ENCODE assay signal across 8 mouse cellular contexts in the genomic region with DNA sequence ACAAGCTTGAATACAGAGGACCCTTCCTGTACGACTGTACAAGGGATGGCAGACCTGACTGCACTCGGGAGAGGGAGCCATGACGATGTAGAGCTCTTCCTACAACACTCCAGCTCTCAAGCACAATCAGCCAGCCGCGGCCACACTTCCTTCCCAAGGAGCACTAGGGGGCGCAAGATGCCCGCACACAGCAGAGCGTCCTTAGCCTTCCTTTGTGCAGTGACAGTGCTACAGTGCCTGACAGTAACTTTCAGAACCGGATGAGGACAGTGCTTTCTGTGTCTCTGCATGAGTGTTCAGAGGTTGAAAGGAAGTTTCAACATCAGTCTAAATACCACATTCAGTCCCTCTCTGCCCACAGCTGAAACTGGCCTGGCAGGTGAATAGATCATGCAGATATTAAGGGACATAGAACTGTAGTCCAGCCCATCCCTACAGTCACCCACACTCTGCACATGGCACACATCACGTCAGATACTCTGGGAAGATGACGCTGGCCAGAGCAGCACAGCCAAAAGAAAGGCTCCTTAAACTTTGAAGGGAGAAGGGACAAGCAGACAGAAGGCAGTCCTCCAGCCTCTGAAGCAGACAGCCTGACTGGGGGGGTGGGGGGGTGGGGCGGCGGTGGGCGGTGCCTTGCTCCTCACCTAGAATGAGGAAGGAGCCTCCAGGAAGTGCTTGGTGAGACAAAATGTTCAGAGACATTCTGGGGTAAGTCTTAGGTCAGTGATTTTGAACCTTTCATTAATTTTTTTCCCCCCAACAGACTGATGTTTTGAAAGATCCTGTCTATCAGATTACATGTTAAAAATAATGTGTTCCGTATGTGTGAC. TPM values are rescaled to one million over a fixed set of nuclear protein-coding genes. Genes with fewer than 3 reads are reported as not detected.
DNase-seq lines count a peak whose midpoint lies in the region; ATAC-seq and TF ChIP-seq lines count a peak whose summit lies in the region.

No protein-coding gene starts in this region.

- TF ChIP-seq POLR2A in cortical plate, adult 2 months (IDR thresholded peaks at IDR 0.05; ENCODE audit: extremely low read depth, insufficient read depth, low read length), result no peak

- no peaks in the 10 kb centered on the region for H3K9me3 ChIP-seq in intestine, postnatal 0 days (ENCODE audit: control insufficient read depth)

- DNase-seq in adipocyte (ENCODE audit: low spot score), result peak; percentile 95
- peak; percentile 73 for DNase-seq in gastrocnemius, postnatal 25 days
- DNase-seq in left cerebral cortex, postnatal 25 days (ENCODE audit: low spot score in 2 of 2), result peak; percentile 87 to 89
- peak; percentile 73 for DNase-seq in mesoderm, embryonic 11.5 days (ENCODE audit: low read depth, low spot score)
- DNase-seq in right cerebral cortex, postnatal 25 days, result peak; percentile 77
- DNase-seq in urinary bladder, postnatal 25 days (ENCODE audit: low spot score), result peak; percentile 69

- no peak overlapping the region for H3K4me3 ChIP-seq in cortical plate, adult 2 months (ENCODE audit: insufficient read depth, low read length)
- no peak overlapping the region for H3K4me3 ChIP-seq in intestine, postnatal 0 days (ENCODE audit: low read depth, low read length)

- TF ChIP-seq CTCF in cortical plate, adult 2 months (IDR thresholded peaks at IDR 0.05; ENCODE audit: extremely low read depth, insufficient read depth, low read length), result peak; percentile 96
- TF ChIP-seq CTCF in intestine, postnatal 0 days (IDR thresholded peaks at IDR 0.05; ENCODE audit: low read depth), result peak; percentile 99

- no peak overlapping the region for H3K9ac ChIP-seq in intestine, postnatal 0 days (ENCODE audit: low read depth, low read length)

- no peak overlapping the region for H3K27ac ChIP-seq in cortical plate, adult 2 months (ENCODE audit: insufficient read depth, low read length)
- peak overlapping the region; percentile 66 for H3K27ac ChIP-seq in intestine, postnatal 0 days (ENCODE audit: low read depth, low read length)

- no peaks in the 10 kb centered on the region for H3K27me3 ChIP-seq in intestine, postnatal 0 days (replicated peaks; ENCODE audit: control insufficient read depth, insufficient read depth, low read length)

- H3K4me1 ChIP-seq in cortical plate, adult 2 months (ENCODE audit: control insufficient read depth, insufficient read depth, low read length), result peaks cover 4% of the 10 kb centered on the region
- H3K4me1 ChIP-seq in intestine, postnatal 0 days (replicated peaks; ENCODE audit: control insufficient read depth, insufficient read depth, low read length), result no peaks in the 10 kb centered on the region

- peak; percentile 67 for ATAC-seq in intestine, postnatal 0 days

- peaks cover 44% of the 10 kb centered on the region for H3K36me3 ChIP-seq in intestine, postnatal 0 days (ENCODE audit: control insufficient read depth, insufficient read depth)

- no peak overlapping the region for H3K4me2 ChIP-seq in intestine, postnatal 0 days (replicated peaks; ENCODE audit: low read depth)

- WGBS in intestine, postnatal 0 days, result 33% methylated on average over 15 of the region's 15 CpGs

- intact Hi-C loops in left cerebral cortex, postnatal 25 days (cut with DNase I), result loop anchor here (1.0 to 5.0 kb wide), 2 partner anchors 50 to 121 kb away; no protein-coding TSS in a partner anchor

RNA-seq across cellular contexts. Expression of gene Tulp1, which starts 42.6 kb away (rescaled TPM):
- not detected in 2 replicates for polyA plus RNA-seq in cortical plate, adult 2 months (2012; rRNA removed)
- total RNA-seq in gastrocnemius, postnatal 25 days (2021), result not detected
- 1.2 and 1.4 TPM in 2 replicates for polyA plus RNA-seq in intestine, postnatal 0 days (2015; fragmentation: Nextera tagmentation; extraction: Ambion mirVana)
- not detected for total RNA-seq in left cerebral cortex, postnatal 25 days (2021)

RNA-seq across cellular contexts. Expression of gene Tead3, which starts 57.0 kb away (rescaled TPM):
- polyA plus RNA-seq in cortical plate, adult 2 months (2012; rRNA removed), result 2.5 and 3.1 TPM in 2 replicates
- 1 to 10 TPM; 6.9 to 8.8 TPM for total RNA-seq in gastrocnemius, postnatal 25 days (2021)
- 5.8 and 6.2 TPM in 2 replicates for polyA plus RNA-seq in intestine, postnatal 0 days (2015; fragmentation: Nextera tagmentation; extraction: Ambion mirVana)
- 1 to 10 TPM; 2.2 to 3.1 TPM for total RNA-seq in left cerebral cortex, postnatal 25 days (2021)
